In the genomic region with DNA sequence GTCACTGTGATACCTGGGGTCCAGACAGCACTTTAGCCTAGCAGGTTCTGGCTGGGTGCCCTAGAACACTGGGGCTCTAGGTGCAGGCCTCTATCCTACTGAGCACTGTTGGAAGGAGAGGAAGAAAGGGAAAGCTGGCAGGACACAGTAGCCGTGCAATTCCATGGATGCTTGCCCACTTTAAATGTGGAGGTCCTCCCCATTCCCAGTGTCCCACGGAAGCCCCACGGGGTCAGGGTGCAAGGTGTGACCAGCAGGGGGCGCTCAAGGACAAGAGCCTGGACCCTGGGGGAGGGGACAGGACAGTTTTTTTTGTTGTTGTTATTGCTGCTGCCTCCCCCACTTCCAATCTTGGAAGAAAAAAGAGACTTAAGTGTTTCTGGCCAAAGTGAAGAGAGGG, we compare ENCODE assay signal across 9 mouse cellular contexts. TPM values are rescaled to one million over a fixed set of nuclear protein-coding genes. Genes with fewer than 3 reads are reported as not detected.
A peak's percentile ranks its signal among the peaks of the same experiment; 100 is the strongest.
DNase-seq lines count a peak whose midpoint lies in the region; ATAC-seq and TF ChIP-seq lines count a peak whose summit lies in the region.
"Had no signal": no experiment of that assay in that cellular context is flagged by ENCODE, and none has a peak within 500 bp of the region (broad histone marks: within the 10 kb centered on the region; RNA-seq: fewer than 3 reads in every experiment).

No protein-coding gene starts in this region.

- H3K9me3 ChIP-seq in MEL (replicated peaks; ENCODE audit: insufficient read depth, low read length): no peaks in the 10 kb centered on the region
- no peaks in the 10 kb centered on the region for H3K9me3 ChIP-seq in liver, embryonic 13.5 days (replicated peaks)
- H3K9me3 ChIP-seq in hindbrain, embryonic 14.5 days (ENCODE audit: control insufficient read depth, low read length): no peaks in the 10 kb centered on the region

- H3K36me3 ChIP-seq in MEL (ENCODE audit: control insufficient read depth in 1 of 2, insufficient read depth in 2 of 2, low read length in 2 of 2): no peaks in the 10 kb centered on the region
- no peaks in the 10 kb centered on the region for H3K36me3 ChIP-seq in liver, embryonic 13.5 days
- H3K36me3 ChIP-seq in hindbrain, embryonic 14.5 days (replicated peaks; ENCODE audit: control insufficient read depth, insufficient read depth): no peaks in the 10 kb centered on the region

- intact Hi-C loops in left cerebral cortex, adult 2 months (cut with DNase I): loop anchor here (1.0 to 5.0 kb wide), 3 partner anchors 42 to 172 kb away; partner anchors contain the start of gene Ubac1
- intact Hi-C loops in left cerebral cortex, postnatal 36 days (cut with DNase I): no loop called here

- no peak overlapping the region for H3K27ac ChIP-seq in left cerebral cortex, adult 2 months
- H3K27ac ChIP-seq in MEL (ENCODE audit: control insufficient read depth, low read depth, low read length): no peak overlapping the region
- H3K27ac ChIP-seq in liver, embryonic 13.5 days: no peak overlapping the region
- no peak overlapping the region for H3K27ac ChIP-seq in hindbrain, embryonic 14.5 days

- H3K4me3 ChIP-seq in left cerebral cortex, adult 2 months: no peak overlapping the region
- no peak overlapping the region for H3K4me3 ChIP-seq in MEL (ENCODE audit: control insufficient read depth in 1 of 2, insufficient read depth in 1 of 2, low read depth in 2 of 2, low read length in 2 of 2)
- H3K4me3 ChIP-seq in liver, embryonic 13.5 days (replicated peaks): no peak overlapping the region
- no peak overlapping the region for H3K4me3 ChIP-seq in hindbrain, embryonic 14.5 days (replicated peaks; ENCODE audit: low read length)
- H3K4me3 ChIP-seq: megakaryocyte, embryonic 14.5 days had no signal

- no peak overlapping the region for H3K9ac ChIP-seq in MEL (ENCODE audit: control insufficient read depth, low read depth, low read length, poor library complexity, severe bottlenecking)
- H3K9ac ChIP-seq in liver, embryonic 13.5 days: no peak overlapping the region
- no peak overlapping the region for H3K9ac ChIP-seq in hindbrain, embryonic 14.5 days

- peak; percentile 82 for TF ChIP-seq CTCF in left cerebral cortex, adult 2 months (IDR thresholded peaks at IDR 0.05)
- peak; percentile 63 to 96 (median 78) for TF ChIP-seq CTCF in MEL (IDR thresholded peaks at IDR 0.05 in 2 of 3, conservative IDR thresholded peaks at IDR 0.05 in 1 of 3; ENCODE audit: control insufficient read depth in 1 of 3, insufficient read depth in 1 of 3, low read depth in 2 of 3, low read length in 3 of 3, poor library complexity in 1 of 3, severe bottlenecking in 1 of 3)

- no peaks in the 10 kb centered on the region; a peak in 1 of 4 replicates for H3K27me3 ChIP-seq in MEL (ENCODE audit: control insufficient read depth in 1 of 2, insufficient read depth in 2 of 2, low read length in 2 of 2)
- H3K27me3 ChIP-seq in liver, embryonic 13.5 days: no peaks in the 10 kb centered on the region
- H3K27me3 ChIP-seq in hindbrain, embryonic 14.5 days (ENCODE audit: control insufficient read depth, insufficient read depth, low read length): no peaks in the 10 kb centered on the region

- TF ChIP-seq RAD21 in MEL (IDR thresholded peaks at IDR 0.05; ENCODE audit: low read depth, low read length): peak; percentile 61

- WGBS in liver, embryonic 13.5 days (ENCODE audit: insufficient replicate concordance): 11% methylated on average over 4 of the region's 4 CpGs
- 13% methylated on average over 4 of the region's 4 CpGs for WGBS in hindbrain, embryonic 14.5 days

- peak; percentile 39 to 69 for DNase-seq in left cerebral cortex, adult 2 months (ENCODE audit: extremely low spot score in 1 of 2, low spot score in 2 of 2)
- no peak for DNase-seq in left cerebral cortex, postnatal 36 days (ENCODE audit: low spot score in 2 of 2)
- peak; percentile 24 for DNase-seq in MEL (ENCODE audit: low read depth, low spot score)
- DNase-seq in brain, adult 2 months (ENCODE audit: low read depth, low spot score): peak; percentile 56
- peak; percentile 27 for DNase-seq in forelimb bud, embryonic 11.5 days (ENCODE audit: low read depth, low spot score)
- peak; percentile 14 for DNase-seq in liver, embryonic 13.5 days
- DNase-seq in right cerebral cortex, postnatal 4 days: peak; percentile 65
- no peak for DNase-seq in hindbrain, embryonic 14.5 days (ENCODE audit: low spot score)

- no peak for TF ChIP-seq EP300 in MEL (IDR thresholded peaks at IDR 0.05; ENCODE audit: low read depth in 1 of 2, low read length in 2 of 2)

- H3K4me2 ChIP-seq in liver, embryonic 13.5 days: no peak overlapping the region
- H3K4me2 ChIP-seq in hindbrain, embryonic 14.5 days (replicated peaks): no peak overlapping the region

- ATAC-seq in liver, embryonic 13.5 days (ENCODE audit: low read depth): no peak
- ATAC-seq in hindbrain, embryonic 14.5 days (ENCODE audit: low FRiP score): no peak

- H3K4me1 ChIP-seq in MEL (ENCODE audit: control insufficient read depth in 1 of 2, insufficient read depth in 2 of 2, low read length in 2 of 2): no peaks in the 10 kb centered on the region
- no peaks in the 10 kb centered on the region for H3K4me1 ChIP-seq in liver, embryonic 13.5 days (replicated peaks)
- H3K4me1 ChIP-seq in hindbrain, embryonic 14.5 days (replicated peaks; ENCODE audit: control insufficient read depth, insufficient read depth, low read length): no peaks in the 10 kb centered on the region

- no peaks in the 10 kb centered on the region for H3K79me2 ChIP-seq in MEL (ENCODE audit: control insufficient read depth, insufficient read depth, low read length, poor library complexity)

- no peak for TF ChIP-seq POLR2A in MEL (IDR thresholded peaks at IDR 0.05; ENCODE audit: control insufficient read depth in 1 of 2, insufficient read depth in 1 of 2, low read depth in 1 of 2, low read length in 2 of 2, poor library complexity in 1 of 2)

TF ChIP-seq in MEL, 35 proteins besides CTCF, POLR2A, EP300 and RAD21 (continues in another document):
- TF ChIP-seq MYC (IDR thresholded peaks at IDR 0.05; ENCODE audit: low read depth, low read length) (no peak), TBP (IDR thresholded peaks at IDR 0.05; ENCODE audit: low read depth, low read length) (no peak), SIN3A (IDR thresholded peaks at IDR 0.05; ENCODE audit: low read length) (no peak), E2F4 (IDR thresholded peaks at IDR 0.05; ENCODE audit: borderline replicate concordance, low read depth, low read length) (no peak), NRF1 (IDR thresholded peaks at IDR 0.05; ENCODE audit: insufficient read depth, low read depth, low read length, poor library complexity, severe bottlenecking) (no peak), MXI1 (IDR thresholded peaks at IDR 0.05; ENCODE audit: low read depth, low read length) (no peak), ETS1 (IDR thresholded peaks at IDR 0.05; ENCODE audit: low read depth, low read length) (no peak), BHLHE40 (IDR thresholded peaks at IDR 0.05; ENCODE audit: borderline replicate concordance, low read depth, low read length) (no peak), ZNF384 (IDR thresholded peaks at IDR 0.05; ENCODE audit: low read depth, low read length) (peak; percentile 58), USF2 (IDR thresholded peaks at IDR 0.05; ENCODE audit: borderline replicate concordance in 1 of 2, insufficient read depth in 1 of 2, low read depth in 1 of 2, low read length in 2 of 2) (no peak), ZC3H11A (IDR thresholded peaks at IDR 0.05; ENCODE audit: low read depth, low read length) (0 out of 2 replicates have a peak, but pooled peaks have one; percentile 23), MAZ (IDR thresholded peaks at IDR 0.05; ENCODE audit: low read depth, low read length) (peak; percentile 31; the same call in 1 of the 2 replicates), CHD2 (IDR thresholded peaks at IDR 0.05; ENCODE audit: low read length) (no peak), ZMIZ1 (IDR thresholded peaks at IDR 0.05; ENCODE audit: low read depth, low read length) (no peak), SMC3 (IDR thresholded peaks at IDR 0.05; ENCODE audit: low read depth, low read length) (peak; percentile 58), CHD1 (IDR thresholded peaks at IDR 0.05; ENCODE audit: low read depth, low read length) (no peak), MAX (IDR thresholded peaks at IDR 0.05; ENCODE audit: low read length) (no peak), KAT2A (conservative IDR thresholded peaks at IDR 0.05; ENCODE audit: low read depth, low read length) (no peak)

RNA-seq across cellular contexts. Expression of gene Sohlh1, which starts 3.3 kb away (rescaled TPM):
- total RNA-seq in left cerebral cortex, adult 2 months (2021): not detected
- not detected for total RNA-seq in left cerebral cortex, postnatal 36 days (2021)
- total RNA-seq in MEL (2012; rRNA removed): not detected in 2 replicates
- polyA plus RNA-seq in MEL (2012; ENCODE audit: insufficient read depth in 1 of 2, insufficient read length in 2 of 2, low read depth in 1 of 2, low replicate concordance in 2 of 2, missing spikeins in 1 of 2): not detected
- polyA plus RNA-seq in liver, embryonic 13.5 days (2015; fragmentation: Nextera tagmentation; extraction: Ambion mirVana): not detected in 2 replicates
- not detected in 2 replicates for polyA plus RNA-seq in hindbrain, embryonic 14.5 days (2014; fragmentation: Nextera tagmentation; extraction: Ambion mirVana)

RNA-seq across cellular contexts. Expression of gene Kcnt1, which starts 13.2 kb away (rescaled TPM):
- 100 to 1,000 TPM; 127 to 142 TPM for total RNA-seq in left cerebral cortex, adult 2 months (2021)
- total RNA-seq in left cerebral cortex, postnatal 36 days (2021): 100 to 1,000 TPM; 100 to 155 TPM
- not detected in 2 replicates for total RNA-seq in MEL (2012; rRNA removed)
- polyA plus RNA-seq in MEL (2012; ENCODE audit: insufficient read depth in 1 of 2, insufficient read length in 2 of 2, low read depth in 1 of 2, low replicate concordance in 2 of 2, missing spikeins in 1 of 2): not detected
- polyA plus RNA-seq in liver, embryonic 13.5 days (2015; fragmentation: Nextera tagmentation; extraction: Ambion mirVana): 0.09 TPM in 1 of 2 replicates, not detected in the other
- polyA plus RNA-seq in hindbrain, embryonic 14.5 days (2014; fragmentation: Nextera tagmentation; extraction: Ambion mirVana): 20.4 and 20.6 TPM in 2 replicates

RNA-seq across cellular contexts. Expression of gene Lcn9, which starts 27.4 kb away (rescaled TPM):
- not detected for total RNA-seq in left cerebral cortex, adult 2 months (2021)
- not detected for total RNA-seq in left cerebral cortex, postnatal 36 days (2021)
- total RNA-seq in MEL (2012; rRNA removed): not detected in 2 replicates
- polyA plus RNA-seq in MEL (2012; ENCODE audit: insufficient read depth in 1 of 2, insufficient read length in 2 of 2, low read depth in 1 of 2, low replicate concordance in 2 of 2, missing spikeins in 1 of 2): not detected
- not detected in 2 replicates for polyA plus RNA-seq in liver, embryonic 13.5 days (2015; fragmentation: Nextera tagmentation; extraction: Ambion mirVana)
- not detected in 2 replicates for polyA plus RNA-seq in hindbrain, embryonic 14.5 days (2014; fragmentation: Nextera tagmentation; extraction: Ambion mirVana)

RNA-seq across cellular contexts. Expression of gene Glt6d1, which starts 34.7 kb away (rescaled TPM):
- total RNA-seq in left cerebral cortex, adult 2 months (2021): not detected
- total RNA-seq in left cerebral cortex, postnatal 36 days (2021): not detected
- not detected in 2 replicates for total RNA-seq in MEL (2012; rRNA removed)
- polyA plus RNA-seq in MEL (2012; ENCODE audit: insufficient read depth in 1 of 2, insufficient read length in 2 of 2, low read depth in 1 of 2, low replicate concordance in 2 of 2, missing spikeins in 1 of 2): not detected
- polyA plus RNA-seq in liver, embryonic 13.5 days (2015; fragmentation: Nextera tagmentation; extraction: Ambion mirVana): not detected in 2 replicates
- polyA plus RNA-seq in hindbrain, embryonic 14.5 days (2014; fragmentation: Nextera tagmentation; extraction: Ambion mirVana): not detected in 2 replicates

Comparison
In these comparisons a context has a peak if more than half of its experiments do, and no peak if none do; other contexts are left out.
1. DNase-seq: peak in left cerebral cortex, adult 2 months (2 of 2), MEL (single experiment), brain, adult 2 months (single experiment), forelimb bud, embryonic 11.5 days (single experiment), liver, embryonic 13.5 days (single experiment) and right cerebral cortex, postnatal 4 days (single experiment); none in left cerebral cortex, postnatal 36 days (0 of 2) and hindbrain, embryonic 14.5 days (single experiment).
2. RNA of gene Kcnt1, which starts 13.2 kb away (total RNA-seq): 100 to 155 TPM in left cerebral cortex, postnatal 36 days and 127 to 142 TPM in left cerebral cortex, adult 2 months; not detected in MEL; every median in the first group is over 10 times any median in the second.